Mouse (Mus musculus): ENCODE results near the gene Syt5. TPM values are rescaled to one million over a fixed set of nuclear protein-coding genes. Genes with fewer than 3 reads are reported as not detected.

Gene Syt5
- total and polyA plus RNA-seq, 2 experiments from 2014 or later: 170 to 301 TPM

DNA sequence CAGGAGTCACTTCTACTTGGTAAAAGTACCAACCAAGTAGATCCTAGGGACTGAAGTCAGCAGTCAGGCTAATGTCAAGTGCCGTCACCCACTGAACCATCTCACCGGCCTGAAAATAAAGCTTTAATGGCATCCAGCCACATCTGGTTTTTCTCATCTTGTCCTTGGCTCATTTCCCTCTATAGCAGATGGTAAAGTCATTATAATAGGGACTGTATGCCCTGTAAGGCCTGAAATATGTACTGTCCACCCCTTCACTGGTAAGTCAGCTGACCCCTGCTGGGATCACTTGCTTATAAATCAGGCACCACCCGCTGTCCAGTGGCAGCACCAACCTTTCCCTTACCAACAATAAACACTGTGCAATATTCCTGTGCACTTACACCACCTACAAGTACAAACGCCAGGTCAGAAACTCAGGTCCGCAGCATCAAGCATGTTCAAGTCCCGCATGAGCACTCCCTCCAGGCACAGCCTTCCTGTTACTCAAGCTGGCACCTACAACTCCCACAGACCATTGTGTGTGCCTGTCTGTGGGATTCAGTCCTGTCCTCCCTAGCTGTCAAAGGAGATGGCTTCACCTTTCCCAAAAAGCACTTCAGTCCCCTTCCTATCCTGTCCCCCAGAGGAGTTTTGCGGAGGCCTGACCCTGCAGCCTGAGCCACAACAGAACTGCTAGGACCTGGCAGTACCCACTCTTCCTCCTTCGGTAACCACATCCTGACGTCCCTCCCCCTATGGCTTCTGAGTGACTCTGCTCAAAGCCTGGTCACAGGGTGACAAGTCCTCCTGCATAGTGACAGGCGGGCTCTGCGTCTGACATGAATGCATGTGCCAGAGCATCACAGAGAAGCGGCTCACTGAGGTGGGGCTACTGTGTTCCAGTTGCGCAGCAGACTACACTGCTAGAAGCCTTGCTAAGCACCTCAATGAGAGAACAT lies 54.8 kb downstream of the Syt5 start:
- H3K9me3 ChIP-seq (ENCODE audit: low read length): no peaks in the 10 kb centered on the region
- no peak for DNase-seq
- H3K9ac ChIP-seq: no peak overlapping the region
- H3K36me3 ChIP-seq (ENCODE audit: insufficient read depth): peaks cover 46% of the 10 kb centered on the region
- no peak overlapping the region for H3K27ac ChIP-seq (ENCODE audit: low read depth, low read length)
- no peak overlapping the region for H3K4me2 ChIP-seq (ENCODE audit: low read depth)
- 91% methylated on average over 13 of the region's 13 CpGs for WGBS
- H3K27me3 ChIP-seq (ENCODE audit: insufficient read depth, low read length): no peaks in the 10 kb centered on the region
- no peak overlapping the region for H3K4me3 ChIP-seq (ENCODE audit: low read depth, low read length)
- TF ChIP-seq CTCF (IDR thresholded peaks at IDR 0.05; ENCODE audit: low read depth): no peak
- ATAC-seq: no peak
- no peaks in the 10 kb centered on the region for H3K4me1 ChIP-seq (ENCODE audit: insufficient read depth)

DNA sequence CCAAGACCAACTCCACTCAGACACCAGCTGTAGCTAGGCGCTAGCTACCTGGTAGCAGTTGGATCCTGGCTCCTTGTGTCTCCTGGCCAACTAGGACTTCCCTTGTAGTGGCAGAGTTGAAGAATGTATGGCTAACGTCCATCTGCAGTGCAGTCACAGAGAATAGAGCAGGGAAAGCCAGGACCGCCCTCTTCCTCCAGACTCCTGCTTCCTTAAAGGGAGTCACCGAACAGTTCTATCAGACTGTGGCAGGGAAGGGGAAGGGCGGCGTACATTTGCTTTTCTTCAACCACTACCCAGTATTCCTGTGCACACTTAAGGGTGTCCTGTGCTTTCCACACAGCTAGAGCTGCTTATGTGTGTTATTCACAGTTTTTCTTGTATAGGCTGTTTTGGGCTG lies 56.0 kb downstream of the Syt5 start:
- WGBS: 92% methylated on average over 6 of the region's 6 CpGs
- no peaks in the 10 kb centered on the region for H3K4me1 ChIP-seq (ENCODE audit: insufficient read depth)
- no peaks in the 10 kb centered on the region for H3K9me3 ChIP-seq (ENCODE audit: low read length)
- ATAC-seq: no peak
- H3K27me3 ChIP-seq (ENCODE audit: insufficient read depth, low read length): no peaks in the 10 kb centered on the region
- no peak overlapping the region for H3K9ac ChIP-seq
- H3K4me2 ChIP-seq (ENCODE audit: low read depth): no peak overlapping the region
- DNase-seq: no peak
- no peak overlapping the region for H3K4me3 ChIP-seq (ENCODE audit: low read depth, low read length)
- TF ChIP-seq CTCF (IDR thresholded peaks at IDR 0.05; ENCODE audit: low read depth): no peak
- H3K27ac ChIP-seq (ENCODE audit: low read depth, low read length): no peak overlapping the region
- H3K36me3 ChIP-seq (ENCODE audit: insufficient read depth): peaks cover 43% of the 10 kb centered on the region

Small RNA genes lying within 50 kb of the gene (microRNA-seq; reads per million reads assigned to microRNA genes)
- gene Gm23577: 0 reads per million in 2 experiments

Other genes with a start within 250 kb of the Syt5 start
- not detected in 2 replicates for gene Ncr1, start 209.8 kb downstream of the Syt5 start, total RNA-seq (2014; rRNA removed)
- gene Ncr1, start 209.8 kb downstream of the Syt5 start, polyA plus RNA-seq (2015; fragmentation: Nextera tagmentation; extraction: Ambion mirVana): not detected in 2 replicates
- gene Gp6, start 149.8 kb downstream of the Syt5 start, total RNA-seq (2014; rRNA removed): not detected in 2 replicates
- gene Gp6, start 149.8 kb downstream of the Syt5 start, polyA plus RNA-seq (2015; fragmentation: Nextera tagmentation; extraction: Ambion mirVana): not detected in 2 replicates
- gene Rdh13, start 101.9 kb downstream of the Syt5 start, total RNA-seq (2014; rRNA removed): 73.9 and 84.5 TPM in 2 replicates
- gene Rdh13, start 101.9 kb downstream of the Syt5 start, polyA plus RNA-seq (2015; fragmentation: Nextera tagmentation; extraction: Ambion mirVana): 28.5 and 37.9 TPM in 2 replicates
- gene Eps8l1, start 86.9 kb downstream of the Syt5 start, total RNA-seq (2014; rRNA removed): 3.2 and 8.6 TPM in 2 replicates
- gene Eps8l1, start 86.9 kb downstream of the Syt5 start, polyA plus RNA-seq (2015; fragmentation: Nextera tagmentation; extraction: Ambion mirVana): 4.6 and 7.4 TPM in 2 replicates
- 94.2 and 100 TPM in 2 replicates for gene Ppp1r12c, start 45.9 kb downstream of the Syt5 start, total RNA-seq (2014; rRNA removed)
- gene Ppp1r12c, start 45.9 kb downstream of the Syt5 start, polyA plus RNA-seq (2015; fragmentation: Nextera tagmentation; extraction: Ambion mirVana): 27.8 and 35.1 TPM in 2 replicates
- 0.77 and 2.9 TPM in 2 replicates for gene Tnnt1, start 31.2 kb downstream of the Syt5 start, total RNA-seq (2014; rRNA removed)
- 3.4 and 3.9 TPM in 2 replicates for gene Tnnt1, start 31.2 kb downstream of the Syt5 start, polyA plus RNA-seq (2015; fragmentation: Nextera tagmentation; extraction: Ambion mirVana)
- gene Tnni3, start 23.3 kb downstream of the Syt5 start, total RNA-seq (2014; rRNA removed): 0.62 and 3.6 TPM in 2 replicates
- 0.89 and 1.2 TPM in 2 replicates for gene Tnni3, start 23.3 kb downstream of the Syt5 start, polyA plus RNA-seq (2015; fragmentation: Nextera tagmentation; extraction: Ambion mirVana)
- 0.62 and 2.2 TPM in 2 replicates for gene Dnaaf3, start 15.1 kb downstream of the Syt5 start, total RNA-seq (2014; rRNA removed)
- gene Dnaaf3, start 15.1 kb downstream of the Syt5 start, polyA plus RNA-seq (2015; fragmentation: Nextera tagmentation; extraction: Ambion mirVana): 1.3 and 2.0 TPM in 2 replicates
- gene Ptprh, start 56.5 kb upstream of the Syt5 start, total RNA-seq (2014; rRNA removed): 0.54 and 2.9 TPM in 2 replicates
- 1.0 and 1.1 TPM in 2 replicates for gene Ptprh, start 56.5 kb upstream of the Syt5 start, polyA plus RNA-seq (2015; fragmentation: Nextera tagmentation; extraction: Ambion mirVana)
- 10.8 and 11.8 TPM in 2 replicates for gene Tmem86b, start 83.9 kb upstream of the Syt5 start, total RNA-seq (2014; rRNA removed)
- gene Tmem86b, start 83.9 kb upstream of the Syt5 start, polyA plus RNA-seq (2015; fragmentation: Nextera tagmentation; extraction: Ambion mirVana): 0.64 and 0.70 TPM in 2 replicates
- gene Ppp6r1, start 111.5 kb upstream of the Syt5 start, total RNA-seq (2014; rRNA removed): 89.3 and 99.1 TPM in 2 replicates
- 5.1 and 8.3 TPM in 2 replicates for gene Ppp6r1, start 111.5 kb upstream of the Syt5 start, polyA plus RNA-seq (2015; fragmentation: Nextera tagmentation; extraction: Ambion mirVana)
- 188 and 219 TPM in 2 replicates for gene Hspbp1, start 137.5 kb upstream of the Syt5 start, total RNA-seq (2014; rRNA removed)
- 206 and 214 TPM in 2 replicates for gene Hspbp1, start 137.5 kb upstream of the Syt5 start, polyA plus RNA-seq (2015; fragmentation: Nextera tagmentation; extraction: Ambion mirVana)
- gene Brsk1, start 143.1 kb upstream of the Syt5 start, total RNA-seq (2014; rRNA removed): 188 and 205 TPM in 2 replicates
- gene Brsk1, start 143.1 kb upstream of the Syt5 start, polyA plus RNA-seq (2015; fragmentation: Nextera tagmentation; extraction: Ambion mirVana): 4.6 and 6.2 TPM in 2 replicates
- gene Tmem150b, start 177.7 kb upstream of the Syt5 start, total RNA-seq (2014; rRNA removed): not detected in 2 replicates
- 0.18 TPM in 1 of 2 replicates, not detected in the other for gene Tmem150b, start 177.7 kb upstream of the Syt5 start, polyA plus RNA-seq (2015; fragmentation: Nextera tagmentation; extraction: Ambion mirVana)
- 36.8 and 59.1 TPM in 2 replicates for gene Kmt5c, start 192.6 kb upstream of the Syt5 start, total RNA-seq (2014; rRNA removed)
- gene Kmt5c, start 192.6 kb upstream of the Syt5 start, polyA plus RNA-seq (2015; fragmentation: Nextera tagmentation; extraction: Ambion mirVana): 32.3 and 35.1 TPM in 2 replicates
- 3.8 and 4.8 TPM in 2 replicates for gene Cox6b2, start 205.6 kb upstream of the Syt5 start, total RNA-seq (2014; rRNA removed)
- gene Cox6b2, start 205.6 kb upstream of the Syt5 start, polyA plus RNA-seq (2015; fragmentation: Nextera tagmentation; extraction: Ambion mirVana): 19.8 and 23.3 TPM in 2 replicates
- gene Fam71e2, start 223.8 kb upstream of the Syt5 start, total RNA-seq (2014; rRNA removed): not detected in 2 replicates
- gene Fam71e2, start 223.8 kb upstream of the Syt5 start, polyA plus RNA-seq (2015; fragmentation: Nextera tagmentation; extraction: Ambion mirVana): not detected in 2 replicates
- gene Il11, start 235.3 kb upstream of the Syt5 start, total RNA-seq (2014; rRNA removed): 1.2 and 2.6 TPM in 2 replicates
- 1.2 and 2.1 TPM in 2 replicates for gene Il11, start 235.3 kb upstream of the Syt5 start, polyA plus RNA-seq (2015; fragmentation: Nextera tagmentation; extraction: Ambion mirVana)
- not detected in 2 replicates for gene Tmem190, start 235.4 kb upstream of the Syt5 start, total RNA-seq (2014; rRNA removed)
- gene Tmem190, start 235.4 kb upstream of the Syt5 start, polyA plus RNA-seq (2015; fragmentation: Nextera tagmentation; extraction: Ambion mirVana): not detected in 2 replicates
- 7.3 and 10.1 TPM in 2 replicates for gene Tmem238, start 242.1 kb upstream of the Syt5 start, total RNA-seq (2014; rRNA removed)
- 13.3 and 15.0 TPM in 2 replicates for gene Tmem238, start 242.1 kb upstream of the Syt5 start, polyA plus RNA-seq (2015; fragmentation: Nextera tagmentation; extraction: Ambion mirVana)
- 161 and 191 TPM in 2 replicates for gene Rpl28, start 245.3 kb upstream of the Syt5 start, total RNA-seq (2014; rRNA removed)
- 313 and 332 TPM in 2 replicates for gene Rpl28, start 245.3 kb upstream of the Syt5 start, polyA plus RNA-seq (2015; fragmentation: Nextera tagmentation; extraction: Ambion mirVana)